Mouse (Mus musculus) limb, embryonic 15.5 days (tissue): ENCODE results near the gene Zfp143. TPM values are rescaled to one million over a fixed set of nuclear protein-coding genes. Genes with fewer than 3 reads are reported as not detected.

Experiments used
- polyA plus RNA-seq: library from polyadenylated mRNA; unstranded; fragments of >200 nt; fragmentation: Nextera tagmentation; extraction: Ambion mirVana; gene quantifications from 2 replicates; pipeline ENCODE4 v1.2.1, GENCODE M21; 2015

Gene Zfp143
- polyA plus RNA-seq, 1 experiment from 2014 or later: 17.9 TPM

Other genes with a start within 250 kb of the Zfp143 start
- 11.6 and 12.2 TPM in 2 replicates for gene Scube2, start 195.5 kb upstream of the Zfp143 start, polyA plus RNA-seq
- 31.9 and 34.7 TPM in 2 replicates for gene Dennd5a, start 100.7 kb upstream of the Zfp143 start, polyA plus RNA-seq
- gene Tmem41b, start 74.3 kb upstream of the Zfp143 start, polyA plus RNA-seq: 69.8 and 71.6 TPM in 2 replicates
- gene Ipo7, start 42.9 kb upstream of the Zfp143 start, polyA plus RNA-seq: 35.1 and 42.8 TPM in 2 replicates
- 18.7 and 20.5 TPM in 2 replicates for gene Wee1, start 60.8 kb downstream of the Zfp143 start, polyA plus RNA-seq
- gene Swap70, start 160.5 kb downstream of the Zfp143 start, polyA plus RNA-seq: 33.3 and 34.4 TPM in 2 replicates